Mouse (Mus musculus) adrenal gland, adult 2 months (tissue): Measurements from ENCODE around the gene Slc26a11. TPM values are rescaled to one million over a fixed set of nuclear protein-coding genes. Genes with fewer than 3 reads are reported as not detected.
"Not testable (repeated sequence)": the region's sequence is repeated elsewhere in the genome, so short reads cannot be mapped to it uniquely, and the experiment has no call there.

Experiments used
- DNase-seq: peaks from one replicate; pipeline ENCODE4 v3.0.0; 2021
- polyA plus RNA-seq: library from polyadenylated mRNA; depleted of rRNA; stranded (reverse); fragments of >200 nt; gene quantifications from 2 replicates; pipeline ENCODE4 v1.2.3, GENCODE M21; 2012
- total RNA-seq, 2 experiments: library from RNA; stranded (reverse); gene quantifications; 2 replicates each; pipeline ENCODE4 v1.2.3; 2021

The Slc26a11 gene
- total and polyA plus RNA-seq, 3 experiments: 5.1 to 22.6 (median 6.9) TPM

DNA sequence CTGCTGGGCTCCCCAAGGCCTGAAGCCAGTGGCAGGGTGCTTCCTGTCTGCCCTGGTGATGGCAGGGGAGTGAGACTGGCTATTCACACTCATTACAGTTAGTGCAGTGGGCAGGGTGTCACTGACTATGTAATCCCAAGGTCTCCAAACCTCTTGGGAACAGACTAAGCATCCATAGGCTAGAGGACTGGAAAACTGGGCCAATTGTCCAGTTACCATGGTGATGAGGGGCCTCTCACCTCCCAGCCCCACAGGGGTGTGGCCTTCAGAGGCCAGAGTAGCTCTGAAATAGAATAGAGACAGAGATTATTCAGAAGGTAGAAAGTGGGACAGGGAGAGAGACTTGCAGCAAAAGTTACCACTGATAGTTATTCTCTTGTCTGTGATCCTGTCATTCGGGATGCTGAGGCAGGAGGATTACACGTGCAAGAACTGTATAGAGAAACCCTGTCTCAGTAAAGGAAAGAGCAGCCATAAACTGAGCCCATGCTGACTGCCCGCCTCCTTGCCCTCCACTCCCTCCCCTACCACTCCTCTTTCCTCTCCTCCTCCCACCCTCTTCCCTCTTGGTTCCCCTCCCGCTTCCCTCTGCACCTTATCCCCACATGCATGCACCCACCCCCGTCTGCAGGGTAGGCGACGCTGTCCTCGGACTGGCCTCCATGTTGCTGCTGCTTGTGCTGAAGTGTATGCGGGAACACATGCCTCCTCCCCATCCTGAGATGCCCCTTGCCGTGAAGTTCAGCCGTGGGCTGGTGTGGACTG is 7.6 kb downstream of the Slc26a11 start:
- no peak for DNase-seq

DNA sequence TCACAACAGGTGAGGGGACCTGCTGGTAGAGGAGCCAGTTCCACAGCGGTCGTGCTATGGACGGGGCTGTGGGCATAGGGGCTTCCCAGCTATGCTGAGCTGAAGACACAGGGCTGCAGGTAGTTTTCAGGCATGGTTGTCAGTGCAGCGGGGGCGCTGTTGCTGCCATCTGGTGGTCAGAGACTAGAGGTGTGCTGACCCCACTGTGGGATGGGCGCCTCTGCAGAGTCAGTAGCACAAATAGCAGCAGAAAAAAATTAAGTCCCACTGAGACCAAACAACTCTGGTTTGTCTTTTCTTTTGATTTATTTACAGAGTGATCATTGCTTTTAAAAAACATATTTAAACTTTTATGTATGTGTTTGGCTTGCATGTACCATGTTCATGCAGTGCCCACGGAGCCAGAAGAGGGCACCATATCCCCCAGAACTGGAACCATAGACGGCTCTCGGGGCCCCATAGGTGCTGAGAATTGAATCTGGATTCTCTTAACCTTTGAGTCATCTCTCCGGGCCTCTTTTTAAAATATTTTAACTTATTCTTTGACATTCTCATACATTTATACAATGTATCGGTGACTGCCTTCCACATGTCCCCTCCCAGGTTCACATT is 8.3 kb downstream of the Slc26a11 start:
- DNase-seq: peak; percentile 73

GRCm38 (mm10) chr11:119375425-119375824 is 20.1 kb downstream of the Slc26a11 start:
- no peak for DNase-seq

DNA sequence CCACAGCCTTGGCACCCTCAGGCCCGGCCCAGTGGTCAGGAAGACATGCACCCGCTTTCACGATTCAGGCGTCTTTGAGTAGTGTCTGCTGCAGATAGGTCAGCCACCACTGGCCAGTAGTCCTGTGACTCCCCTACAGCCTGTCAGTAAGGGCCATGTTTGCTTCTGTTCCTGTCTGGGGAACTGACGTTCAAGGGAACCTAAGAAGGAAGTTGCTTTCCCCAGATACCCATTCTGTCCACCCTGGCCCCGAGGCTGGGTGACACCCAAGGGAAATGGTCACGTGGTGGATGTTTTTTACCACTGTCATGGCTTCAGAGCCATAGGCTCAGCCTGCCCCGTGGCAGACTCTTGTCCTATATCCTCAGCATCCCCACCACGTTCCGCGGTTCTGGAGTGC is 22.0 kb downstream of the Slc26a11 start:
- no peak for DNase-seq

- DNase-seq: no peak
Observed at GRCm38 (mm10) chr11:119378551-119378950, 23.2 kb downstream of the Slc26a11 start.

- DNase-seq: no peak
Observed at GRCm38 (mm10) chr11:119381631-119382337, 26.4 kb downstream of the Slc26a11 start.

- peak; percentile 20 for DNase-seq
Observed at GRCm38 (mm10) chr11:119382338-119382850, 27.0 kb downstream of the Slc26a11 start.

- DNase-seq: no peak
Observed at GRCm38 (mm10) chr11:119384904-119385303, 29.5 kb downstream of the Slc26a11 start.

DNA sequence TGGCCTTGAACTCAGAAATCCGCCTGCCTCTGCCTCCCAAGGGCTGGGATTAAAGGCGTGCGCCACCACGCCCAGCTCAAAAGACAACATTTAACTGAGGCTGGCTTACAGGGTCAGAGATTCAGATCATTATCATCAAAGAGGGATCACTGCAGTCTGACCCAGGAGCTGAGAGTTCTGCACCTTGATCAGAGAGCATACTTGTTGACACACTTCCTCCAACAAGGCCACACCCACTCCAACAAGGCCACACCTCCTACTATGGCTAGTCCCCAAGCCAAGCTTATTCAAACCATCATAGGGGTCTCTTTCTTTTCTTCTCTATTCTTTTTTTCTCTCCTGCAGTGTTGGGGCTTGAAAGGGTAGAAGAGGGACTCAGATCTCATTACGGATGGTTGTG is 30.9 kb downstream of the Slc26a11 start:
- no peak for DNase-seq

DNA sequence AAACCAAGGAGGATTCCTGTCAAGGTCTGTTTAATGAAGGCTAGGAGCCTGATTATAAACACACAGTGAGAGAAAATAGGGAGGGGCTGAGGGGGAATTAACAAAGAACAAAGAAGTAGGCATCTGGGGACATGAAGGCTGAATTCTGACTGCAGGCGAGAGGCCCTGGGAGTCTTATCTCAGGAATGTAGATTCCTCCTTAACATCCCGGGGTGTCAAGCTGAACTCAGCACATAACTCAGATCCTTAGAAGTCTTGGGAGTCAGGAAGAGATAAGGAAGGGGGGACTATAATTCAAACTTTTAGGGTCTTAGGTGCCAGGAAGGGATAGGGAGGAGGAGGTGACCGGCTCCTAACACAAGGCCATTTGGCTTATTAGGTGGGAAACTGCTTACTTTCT is 31.9 kb downstream of the Slc26a11 start:
- DNase-seq: not testable (repeated sequence)

- DNase-seq: peak; percentile 92
Observed at GRCm38 (mm10) chr11:119389851-119390270, 34.5 kb downstream of the Slc26a11 start.

DNA sequence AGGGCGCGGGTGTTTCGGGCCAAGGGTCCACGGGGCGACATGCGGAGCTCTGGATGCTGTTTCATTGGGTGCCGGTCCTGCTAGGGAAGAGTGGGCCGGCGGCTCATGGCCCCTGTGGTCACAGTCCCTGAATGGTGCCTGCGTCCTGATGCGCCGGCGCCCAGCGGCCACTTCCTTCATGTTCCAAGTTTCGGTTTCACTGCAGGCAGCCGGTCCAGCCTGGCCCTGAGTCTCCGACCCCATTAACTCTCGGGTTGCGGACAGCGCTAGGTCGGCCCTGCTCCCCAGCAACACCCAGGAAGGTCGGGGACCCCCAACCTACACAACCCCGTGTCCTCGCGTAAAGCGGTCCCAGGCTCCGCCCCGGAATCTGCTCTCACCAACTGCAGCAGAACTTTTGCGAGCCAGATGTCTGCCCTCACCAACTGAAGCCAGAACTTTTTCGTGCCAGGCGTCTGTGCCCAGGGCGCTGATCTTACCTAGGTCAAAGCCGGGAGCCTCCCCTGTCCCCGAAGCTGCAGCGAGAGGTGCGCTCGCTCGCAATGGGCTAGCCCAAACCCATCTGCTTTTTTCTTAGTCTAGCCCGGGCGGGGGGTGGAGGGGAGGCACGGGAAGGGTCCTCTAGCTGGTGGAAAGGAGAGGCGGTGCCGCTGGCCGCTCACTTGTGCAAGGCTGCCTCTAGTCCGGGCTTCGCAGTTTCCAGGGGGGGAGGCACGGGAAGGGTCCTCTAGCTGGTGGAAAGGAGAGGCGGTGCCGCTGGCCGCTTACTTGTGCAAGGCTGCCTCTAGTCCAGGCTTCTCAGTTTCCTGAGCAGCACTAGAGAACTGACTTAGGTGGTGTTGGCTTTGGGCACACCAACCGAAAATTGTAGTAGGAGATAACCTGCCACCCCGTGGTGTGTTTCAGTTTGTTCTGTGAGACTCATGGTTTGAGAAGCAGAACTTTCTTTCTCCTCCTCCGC is 35.2 kb downstream of the Slc26a11 start:
- peak; percentile 92 for DNase-seq

- peak; percentile 41 for DNase-seq
Observed at GRCm38 (mm10) chr11:119391386-119392000, 36.1 kb downstream of the Slc26a11 start.

DNA sequence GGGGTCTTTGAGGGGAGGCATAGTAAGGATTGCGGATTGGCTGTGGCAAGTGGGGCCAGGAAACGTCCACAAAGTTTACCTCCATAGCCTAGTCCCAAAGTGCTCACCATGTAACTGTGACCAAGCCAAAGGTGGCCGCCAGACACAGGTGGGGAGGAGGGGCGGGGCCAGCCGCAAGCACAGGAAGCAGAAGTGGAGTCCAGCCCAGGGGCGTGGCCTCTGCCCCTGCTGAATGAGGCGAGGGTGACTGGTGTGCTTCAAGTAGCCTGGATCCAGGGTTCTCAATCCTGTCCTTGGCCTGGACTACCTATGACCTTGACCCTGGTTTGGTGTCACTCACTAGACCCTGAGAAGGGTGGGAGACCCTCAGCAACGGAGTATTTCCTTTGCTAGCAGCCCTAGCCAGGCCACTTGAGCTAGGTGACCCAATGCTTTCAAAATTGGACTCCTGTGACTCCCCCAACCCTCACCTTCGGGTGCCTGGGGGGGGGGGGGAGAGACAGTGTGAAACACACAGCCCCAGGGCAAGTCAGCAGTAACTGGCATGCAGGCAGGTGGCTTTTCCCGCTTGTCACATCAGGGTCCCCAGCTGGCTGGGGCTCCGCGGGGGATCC is 36.8 kb downstream of the Slc26a11 start:
- DNase-seq: peak; percentile 85

DNA sequence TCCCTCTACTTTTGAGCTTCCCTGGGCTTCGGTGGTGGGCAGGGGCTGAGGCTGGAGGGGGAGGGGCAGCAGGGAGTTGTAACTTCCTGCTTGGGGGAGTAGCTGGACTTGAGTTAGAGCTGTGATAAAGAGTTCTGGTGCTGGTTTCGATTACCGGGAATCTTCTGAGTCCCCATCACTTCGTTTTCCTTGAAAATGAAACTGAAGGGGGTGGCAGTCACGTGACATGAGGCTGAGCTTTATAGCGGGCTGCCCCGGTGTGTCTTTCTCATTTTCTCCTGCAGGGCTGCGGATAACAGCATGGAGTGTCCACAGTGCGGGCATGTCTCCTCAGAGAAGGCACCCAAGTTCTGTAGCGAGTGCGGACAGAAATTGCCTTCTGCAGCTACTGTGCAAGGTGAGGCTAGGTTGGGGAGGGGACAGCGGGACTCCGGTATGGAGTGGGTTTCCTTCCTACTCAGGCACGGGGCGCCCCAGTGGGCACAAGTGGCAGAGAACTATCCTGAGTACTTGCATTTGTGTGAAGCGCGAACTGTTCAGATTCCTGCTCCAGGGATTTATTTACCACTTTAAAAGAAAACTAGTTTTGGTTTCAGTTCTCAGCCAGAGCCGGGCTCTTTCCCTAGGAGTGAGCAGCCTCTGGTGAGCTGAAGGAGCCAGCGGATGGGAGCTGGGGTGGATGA is 37.6 kb downstream of the Slc26a11 start, which contains the start of gene Rnf213:
Rnf213 (plus strand) TSS at position 301 of the 683 bp plus-strand sequence.
- DNase-seq: peak; percentile 83

DNA sequence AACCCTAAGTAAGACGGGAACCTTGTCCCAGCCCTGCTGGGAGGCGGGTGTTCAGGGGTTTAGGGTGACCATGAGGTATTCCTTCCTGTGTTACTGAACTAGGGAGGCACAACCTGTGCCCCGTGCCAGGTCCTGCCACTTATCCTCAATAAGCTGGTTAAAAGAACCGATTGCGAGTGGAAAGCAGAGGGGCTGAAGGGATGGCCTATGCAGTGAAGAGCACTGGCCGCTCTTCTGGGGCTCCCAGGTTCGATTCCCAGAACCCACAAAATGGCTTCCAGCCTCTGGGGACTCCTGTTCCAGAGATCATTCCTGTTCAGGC is 38.1 kb downstream of the Slc26a11 start:
- DNase-seq: no peak

DNA sequence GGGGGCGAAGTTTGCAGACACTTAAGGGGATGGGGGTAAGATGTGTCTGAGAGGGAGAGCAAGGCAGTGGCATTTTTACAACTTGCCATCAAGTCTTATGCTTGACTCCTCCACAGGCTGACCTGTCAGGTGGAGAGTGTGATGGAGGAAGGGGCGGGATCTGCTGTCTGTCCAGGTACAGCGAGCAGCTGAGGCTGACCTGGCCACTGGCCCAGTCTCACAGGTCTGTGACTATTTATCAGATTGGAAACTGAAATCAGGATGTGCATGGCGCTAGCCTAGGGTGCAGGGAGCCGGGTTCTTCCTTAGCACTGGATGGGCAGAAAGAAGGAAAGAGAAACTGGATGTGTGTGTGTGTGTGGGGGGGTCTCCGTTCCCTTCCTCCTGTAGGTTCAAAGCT is 38.9 kb downstream of the Slc26a11 start:
- no peak for DNase-seq

DNA sequence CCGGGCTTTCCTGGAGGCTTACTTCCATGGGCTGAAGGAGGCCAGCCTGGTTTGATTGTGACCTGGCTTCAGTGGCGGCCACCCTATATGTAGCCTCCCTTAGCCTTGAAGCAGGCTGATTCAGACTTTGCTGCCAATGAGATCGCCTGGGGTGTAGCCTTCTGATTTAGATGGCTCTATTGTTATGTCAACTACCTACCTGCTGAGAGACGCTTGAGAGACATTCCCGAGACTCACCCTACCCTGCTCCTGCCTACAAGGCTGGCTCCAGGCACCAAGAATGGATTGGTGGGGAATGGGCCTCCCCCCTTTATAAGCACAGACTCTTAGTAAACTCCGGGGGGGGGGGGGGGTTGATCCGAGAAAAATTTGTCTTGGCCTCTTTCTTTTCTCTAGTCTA is 40.0 kb downstream of the Slc26a11 start:
- DNase-seq: no peak

DNA sequence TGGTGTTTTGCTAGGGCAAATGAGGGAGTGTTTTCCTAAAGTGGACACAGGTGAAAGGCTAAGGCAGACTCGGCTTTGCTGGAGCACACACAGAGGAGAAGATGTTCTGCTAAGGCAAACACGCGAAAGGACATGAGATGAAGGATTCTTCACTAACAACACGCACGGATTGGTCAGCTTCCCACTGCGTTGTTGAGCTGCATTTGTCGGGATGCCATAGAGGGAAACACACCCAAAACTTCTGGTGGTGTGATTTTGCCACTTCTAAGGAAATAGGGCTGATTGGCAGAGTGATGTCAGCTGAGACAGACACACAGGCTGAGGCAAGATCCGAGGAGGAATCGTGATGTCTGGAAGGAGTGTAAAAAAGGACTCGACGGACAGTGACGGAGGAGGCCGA is 40.6 kb downstream of the Slc26a11 start:
- DNase-seq: no peak

DNA sequence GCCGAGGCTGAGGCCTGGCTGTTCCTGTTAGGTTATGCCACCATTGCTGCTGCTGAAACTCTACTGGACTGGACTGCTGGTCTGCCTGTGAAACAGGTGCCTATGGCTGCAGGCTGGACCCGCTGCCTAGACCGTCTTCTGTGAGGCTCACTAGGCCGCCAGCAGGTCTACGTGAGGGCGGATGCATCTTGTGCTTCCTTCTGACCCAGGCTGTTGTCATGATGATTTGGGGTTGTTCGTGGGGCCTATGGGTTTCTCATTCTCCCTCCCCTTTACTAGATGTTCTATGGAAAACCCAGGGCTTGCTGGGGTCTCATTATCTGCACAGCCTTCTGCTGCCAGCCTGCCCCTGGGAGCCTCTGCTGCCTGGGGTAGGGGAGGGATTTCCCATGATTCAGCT is 41.1 kb downstream of the Slc26a11 start:
- DNase-seq: no peak
